Mouse (Mus musculus): ENCODE data around the gene Rbpj. TPM values are rescaled to one million over a fixed set of nuclear protein-coding genes. Genes with fewer than 3 reads are reported as not detected.

Rbpj gene
- polyA plus RNA-seq, 1 experiment from 2014 or later: 33.1 TPM

GRCm38 (mm10) chr5:53467602-53468001 lies 1.6 kb downstream of the Rbpj start:
- no peaks in the 10 kb centered on the region for H3K36me3 ChIP-seq (ENCODE audit: insufficient read depth, low read length)
- no peak overlapping the region for H3K27ac ChIP-seq (ENCODE audit: low read length)
- no peak overlapping the region for H3K4me3 ChIP-seq (ENCODE audit: low read length)
- WGBS: 82% methylated on average over 9 of the region's 9 CpGs
- no peaks in the 10 kb centered on the region for H3K27me3 ChIP-seq (ENCODE audit: insufficient read depth, low read length)
- H3K4me2 ChIP-seq (replicated peaks; ENCODE audit: low read depth, low read length): no peak overlapping the region
- no peak overlapping the region for H3K9ac ChIP-seq (replicated peaks; ENCODE audit: low read length)
- no peak for ATAC-seq (ENCODE audit: low FRiP score, low TSS enrichment)
- no peaks in the 10 kb centered on the region for H3K9me3 ChIP-seq (ENCODE audit: low read length)
- peaks cover 6% of the 10 kb centered on the region for H3K4me1 ChIP-seq (ENCODE audit: insufficient read depth, low read length)

- no peak overlapping the region for H3K9ac ChIP-seq (replicated peaks; ENCODE audit: low read length)
- H3K4me3 ChIP-seq (ENCODE audit: low read length): no peak overlapping the region
- no peak overlapping the region for H3K4me2 ChIP-seq (replicated peaks; ENCODE audit: low read depth, low read length)
- H3K36me3 ChIP-seq (ENCODE audit: insufficient read depth, low read length): no peaks in the 10 kb centered on the region
- no peaks in the 10 kb centered on the region for H3K27me3 ChIP-seq (ENCODE audit: insufficient read depth, low read length)
- 60% methylated on average over 8 of the region's 8 CpGs for WGBS
- H3K9me3 ChIP-seq (ENCODE audit: low read length): no peaks in the 10 kb centered on the region
- no peak overlapping the region for H3K27ac ChIP-seq (ENCODE audit: low read length)
- peaks cover 6% of the 10 kb centered on the region for H3K4me1 ChIP-seq (ENCODE audit: insufficient read depth, low read length)
- no peak for ATAC-seq (ENCODE audit: low FRiP score, low TSS enrichment)
Measured at GRCm38 (mm10) chr5:53468366-53468765, 2.4 kb downstream of the Rbpj start.

- peak overlapping the region; percentile 64 for H3K27ac ChIP-seq (ENCODE audit: low read length)
- H3K4me3 ChIP-seq (ENCODE audit: low read length): no peak overlapping the region
- H3K27me3 ChIP-seq (ENCODE audit: insufficient read depth, low read length): no peaks in the 10 kb centered on the region
- no peaks in the 10 kb centered on the region for H3K36me3 ChIP-seq (ENCODE audit: insufficient read depth, low read length)
- ATAC-seq (ENCODE audit: low FRiP score, low TSS enrichment): peak; percentile 60
- WGBS: 69% methylated on average over 6 of the region's 6 CpGs
- no peaks in the 10 kb centered on the region for H3K9me3 ChIP-seq (ENCODE audit: low read length)
- peaks cover 10% of the 10 kb centered on the region; the same call in 1 of the 2 replicates for H3K4me1 ChIP-seq (ENCODE audit: insufficient read depth, low read length)
- peak overlapping the region; percentile 16; the same call in 1 of the 2 replicates for H3K4me2 ChIP-seq (replicated peaks; ENCODE audit: low read depth, low read length)
- no peak overlapping the region for H3K9ac ChIP-seq (replicated peaks; ENCODE audit: low read length)
Measured at GRCm38 (mm10) chr5:53469098-53469776, 3.3 kb downstream of the Rbpj start.

GRCm38 (mm10) chr5:53469777-53470131 lies 3.8 kb downstream of the Rbpj start:
- Histone ChIP-seq H3K4me1 (ENCODE audit: insufficient read depth, low read length) (peaks cover 10% of the 10 kb centered on the region; the same call in 1 of the 2 replicates), H3K4me3 (ENCODE audit: low read length) (no peak overlapping the region), H3K27ac (ENCODE audit: low read length) (peak overlapping the region; percentile 64), H3K9ac (replicated peaks; ENCODE audit: low read length) (no peak overlapping the region), H3K4me2 (replicated peaks; ENCODE audit: low read depth, low read length) (peak overlapping the region; percentile 16; the same call in 1 of the 2 replicates), H3K36me3 (ENCODE audit: insufficient read depth, low read length) (no peaks in the 10 kb centered on the region), H3K27me3 (ENCODE audit: insufficient read depth, low read length) (no peaks in the 10 kb centered on the region), H3K9me3 (ENCODE audit: low read length) (no peaks in the 10 kb centered on the region)
- 62% methylated on average over 9 of the region's 9 CpGs for WGBS
- no peak for ATAC-seq (ENCODE audit: low FRiP score, low TSS enrichment)

GRCm38 (mm10) chr5:53470141-53471079 lies 4.5 kb downstream of the Rbpj start:
- peak; percentile 52; the same call in 1 of the 2 replicates for ATAC-seq (ENCODE audit: low FRiP score, low TSS enrichment)
- H3K27ac ChIP-seq (ENCODE audit: low read length): peak overlapping the region; percentile 64; the same call in 1 of the 2 replicates
- H3K4me3 ChIP-seq (ENCODE audit: low read length): no peak overlapping the region
- no peak overlapping the region for H3K9ac ChIP-seq (replicated peaks; ENCODE audit: low read length)
- no peaks in the 10 kb centered on the region for H3K36me3 ChIP-seq (ENCODE audit: insufficient read depth, low read length)
- 39% methylated on average over 16 of the region's 16 CpGs for WGBS
- H3K9me3 ChIP-seq (ENCODE audit: low read length): no peaks in the 10 kb centered on the region
- H3K27me3 ChIP-seq (ENCODE audit: insufficient read depth, low read length): no peaks in the 10 kb centered on the region
- peaks cover 10% of the 10 kb centered on the region; the same call in 1 of the 2 replicates for H3K4me1 ChIP-seq (ENCODE audit: insufficient read depth, low read length)
- no peak overlapping the region for H3K4me2 ChIP-seq (replicated peaks; ENCODE audit: low read depth, low read length)

- H3K9ac ChIP-seq (replicated peaks; ENCODE audit: low read length): no peak overlapping the region
- no peaks in the 10 kb centered on the region for H3K9me3 ChIP-seq (ENCODE audit: low read length)
- no peaks in the 10 kb centered on the region for H3K27me3 ChIP-seq (ENCODE audit: insufficient read depth, low read length)
- no peak overlapping the region for H3K4me3 ChIP-seq (ENCODE audit: low read length)
- ATAC-seq (ENCODE audit: low FRiP score, low TSS enrichment): no peak; the same call in 1 of the 2 replicates
- no peaks in the 10 kb centered on the region for H3K36me3 ChIP-seq (ENCODE audit: insufficient read depth, low read length)
- H3K4me1 ChIP-seq (ENCODE audit: insufficient read depth, low read length): peaks cover 10% of the 10 kb centered on the region; the same call in 1 of the 2 replicates
- H3K27ac ChIP-seq (ENCODE audit: low read length): no peak overlapping the region
- WGBS: 51% methylated on average over 11 of the region's 11 CpGs
- no peak overlapping the region for H3K4me2 ChIP-seq (replicated peaks; ENCODE audit: low read depth, low read length)
Measured at GRCm38 (mm10) chr5:53472485-53472884, 6.5 kb downstream of the Rbpj start.

- Histone ChIP-seq H3K4me1 (ENCODE audit: insufficient read depth, low read length) (0 out of 2 replicates have a peak, but pooled peaks cover 1% of the 10 kb centered on the region), H3K36me3 (ENCODE audit: insufficient read depth, low read length) (no peaks in the 10 kb centered on the region), H3K27ac (ENCODE audit: low read length) (no peak overlapping the region), H3K4me2 (replicated peaks; ENCODE audit: low read depth, low read length) (no peak overlapping the region), H3K4me3 (ENCODE audit: low read length) (no peak overlapping the region), H3K9me3 (ENCODE audit: low read length) (no peaks in the 10 kb centered on the region), H3K9ac (replicated peaks; ENCODE audit: low read length) (no peak overlapping the region), H3K27me3 (ENCODE audit: insufficient read depth, low read length) (no peaks in the 10 kb centered on the region)
- no peak for ATAC-seq (ENCODE audit: low FRiP score, low TSS enrichment)
- 44% methylated on average over 6 of the region's 6 CpGs for WGBS
Measured at GRCm38 (mm10) chr5:53479161-53479560, 13.2 kb downstream of the Rbpj start.

- H3K4me2 ChIP-seq (replicated peaks; ENCODE audit: low read depth, low read length): no peak overlapping the region
- H3K9ac ChIP-seq (replicated peaks; ENCODE audit: low read length): no peak overlapping the region
- no peak for ATAC-seq (ENCODE audit: low FRiP score, low TSS enrichment)
- no peaks in the 10 kb centered on the region for H3K9me3 ChIP-seq (ENCODE audit: low read length)
- no peaks in the 10 kb centered on the region for H3K36me3 ChIP-seq (ENCODE audit: insufficient read depth, low read length)
- WGBS: 67% methylated on average over 5 of the region's 5 CpGs
- no peaks in the 10 kb centered on the region for H3K27me3 ChIP-seq (ENCODE audit: insufficient read depth, low read length)
- H3K4me3 ChIP-seq (ENCODE audit: low read length): no peak overlapping the region
- no peaks in the 10 kb centered on the region for H3K4me1 ChIP-seq (ENCODE audit: insufficient read depth, low read length)
- H3K27ac ChIP-seq (ENCODE audit: low read length): no peak overlapping the region
Measured at GRCm38 (mm10) chr5:53479891-53480290, 13.9 kb downstream of the Rbpj start.

- no peaks in the 10 kb centered on the region for H3K36me3 ChIP-seq (ENCODE audit: insufficient read depth, low read length)
- H3K4me1 ChIP-seq (ENCODE audit: insufficient read depth, low read length): no peaks in the 10 kb centered on the region
- no peak overlapping the region for H3K9ac ChIP-seq (replicated peaks; ENCODE audit: low read length)
- no peak overlapping the region for H3K4me2 ChIP-seq (replicated peaks; ENCODE audit: low read depth, low read length)
- H3K27me3 ChIP-seq (ENCODE audit: insufficient read depth, low read length): no peaks in the 10 kb centered on the region
- 83% methylated on average over 2 of the region's 2 CpGs for WGBS
- no peak overlapping the region for H3K27ac ChIP-seq (ENCODE audit: low read length)
- H3K4me3 ChIP-seq (ENCODE audit: low read length): no peak overlapping the region
- no peak for ATAC-seq (ENCODE audit: low FRiP score, low TSS enrichment)
- no peaks in the 10 kb centered on the region for H3K9me3 ChIP-seq (ENCODE audit: low read length)
Measured at GRCm38 (mm10) chr5:53481021-53481420, 15.1 kb downstream of the Rbpj start.
